Mouse (Mus musculus): ENCODE results near the gene Diexf. TPM values are rescaled to one million over a fixed set of nuclear protein-coding genes. Genes with fewer than 3 reads are reported as not detected.

Diexf gene
- total RNA-seq (2023), result 10 to 100 TPM; 58.6 to 62.2 TPM

DNA sequence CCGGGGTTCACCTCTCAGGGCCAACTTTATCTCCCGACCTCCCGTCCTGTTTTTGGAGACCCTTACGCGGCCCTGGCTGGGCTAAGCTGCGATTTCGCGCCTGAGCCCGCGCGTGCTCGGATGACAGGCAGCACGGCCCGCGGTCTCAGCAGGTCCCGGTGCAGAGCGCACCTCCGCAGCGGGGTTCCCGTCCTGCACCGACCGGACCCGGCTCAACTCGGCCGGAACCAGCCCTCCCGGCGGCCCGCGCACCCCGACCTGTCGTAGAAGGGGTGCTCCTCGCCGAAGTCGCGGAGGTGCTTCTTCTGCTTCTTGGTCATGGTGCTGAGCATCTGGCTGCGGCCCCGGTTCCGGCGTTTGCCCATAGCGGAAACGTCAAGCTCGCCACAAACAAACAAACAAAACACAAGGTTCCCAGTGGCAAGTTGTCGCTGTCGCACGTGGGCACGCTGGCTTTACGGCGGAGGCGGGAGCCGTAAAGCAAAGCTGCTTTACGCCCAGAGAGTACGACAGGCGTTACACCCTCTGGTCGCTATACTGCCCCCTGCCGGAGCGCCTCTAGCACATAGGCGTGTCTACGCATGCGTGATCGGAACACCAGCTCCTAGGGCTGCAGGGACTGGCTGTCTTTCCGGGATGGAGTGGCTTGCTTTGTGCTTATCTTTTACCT lies at the start of gene Diexf:
TSS of gene Diexf (minus strand) at position 487 of the 670 bp plus-strand sequence.

DNA sequence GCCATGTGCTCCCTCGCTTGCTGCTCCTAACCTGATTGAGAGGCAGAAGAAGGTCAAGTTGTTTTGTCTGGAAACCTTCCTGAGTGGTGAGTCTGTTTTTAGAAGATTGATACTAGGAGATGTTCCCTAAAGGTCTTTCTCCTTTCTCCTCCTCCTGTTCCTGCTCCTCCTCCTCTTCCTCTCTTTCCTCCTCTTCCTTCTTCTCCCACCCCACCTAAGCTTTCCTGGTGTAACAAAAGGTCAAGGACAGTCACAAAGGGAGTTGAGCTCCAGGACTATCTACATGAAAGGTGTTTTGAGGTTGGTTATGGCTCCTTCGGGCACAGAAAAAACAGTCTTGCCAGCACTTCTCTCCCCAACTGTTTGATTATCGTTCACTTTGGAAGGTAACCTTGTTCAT lies 37.7 kb upstream of the Diexf start, which contains the start of gene A130010J15Rik:
TSS of gene A130010J15Rik (plus strand) at position 301 of the 400 bp plus-strand sequence.

DNA sequence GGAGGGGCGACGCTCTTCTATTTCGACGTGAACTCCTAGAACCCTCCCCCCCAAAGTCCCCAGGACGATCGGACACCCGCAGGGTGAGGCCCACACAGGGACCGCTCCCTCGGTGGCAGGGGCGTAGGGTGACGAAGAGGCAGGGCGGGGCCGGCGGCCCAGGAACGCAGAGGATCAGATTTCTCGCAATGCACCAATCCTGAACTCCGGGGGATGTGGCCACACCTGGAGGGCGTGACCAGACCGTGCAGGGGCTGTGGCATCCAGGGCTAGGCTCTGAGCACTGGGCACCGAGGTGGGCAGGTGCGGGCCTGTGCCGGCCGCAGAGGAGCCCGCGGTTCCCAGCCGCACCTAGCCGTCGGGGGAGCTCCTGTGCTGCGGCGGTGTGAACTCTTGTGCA lies 22.8 kb upstream of the Diexf start, which contains the start of gene Irf6:
TSS of gene Irf6 (plus strand) at position 240 of the 400 bp plus-strand sequence.

Other genes with a start within 250 kb of the Diexf start
- under 1 TPM; 0.38 to 0.65 TPM for gene Syt14, start 94.5 kb downstream of the Diexf start, total RNA-seq (2023)
- gene Irf6, start 22.8 kb upstream of the Diexf start, total RNA-seq (2023), result 10 to 100 TPM in 1 of 2 experiments, 1 to 10 TPM in 1; 7.5 to 10.2 TPM
- 1 to 10 TPM; 1.8 to 3.6 TPM for gene A130010J15Rik, start 37.8 kb upstream of the Diexf start, total RNA-seq (2023)
- gene Traf3ip3, start 71.4 kb upstream of the Diexf start, total RNA-seq (2023), result 100 to 1,000 TPM; 505 to 567 TPM
- gene Lamb3, start 77.4 kb upstream of the Diexf start, total RNA-seq (2023), result 10 to 100 TPM; 10.4 to 19.3 TPM
- 10 to 100 TPM; 77.4 to 80.8 TPM for gene Hsd11b1, start 133.8 kb upstream of the Diexf start, total RNA-seq (2023)
- gene G0s2, start 142.9 kb upstream of the Diexf start, total RNA-seq (2023), result 1 to 10 TPM; 1.4 to 1.8 TPM
- gene Camk1g, start 240.0 kb upstream of the Diexf start, total RNA-seq (2023), result not detected